Mouse (Mus musculus): ENCODE results near the gene Cavin3. TPM values are rescaled to one million over a fixed set of nuclear protein-coding genes. Genes with fewer than 3 reads are reported as not detected.
A peak's percentile ranks its signal among the peaks of the same experiment; 100 is the strongest.

Gene Cavin3
- total RNA-seq (2014; rRNA removed; ENCODE audit: low replicate concordance) (75.4 and 84.2 TPM in 2 replicates), polyA plus RNA-seq (2015; fragmentation: Nextera tagmentation; extraction: Ambion mirVana) (78.6 and 79.9 TPM in 2 replicates)

GRCm38 (mm10) chr7:105481505-105482411, at the start of gene Cavin3:
TSS of gene Cavin3 (minus strand) at chr7:105482300.
- Histone ChIP-seq H3K4me1 (ENCODE audit: control insufficient read depth, insufficient read depth) (peaks cover 27% of the 10 kb centered on the region), H3K9me3 (replicated peaks; ENCODE audit: control insufficient read depth, low read length) (no peaks in the 10 kb centered on the region), H3K4me2 (ENCODE audit: low read depth, low read length) (peak within 1 kb of the TSS; percentile 81), H3K27me3 (ENCODE audit: control insufficient read depth, insufficient read depth, low read length) (no peaks in the 10 kb centered on the region), H3K27ac (ENCODE audit: low read depth) (peak within 1 kb of the TSS; percentile 94), H3K36me3 (replicated peaks; ENCODE audit: control insufficient read depth, insufficient read depth, low read length) (0 out of 2 replicates have a peak, but pooled peaks cover 3% of the 10 kb centered on the region), H3K9ac (replicated peaks; ENCODE audit: low read depth, low read length) (peak within 1 kb of the TSS; percentile 88), H3K4me3 (ENCODE audit: low read depth, low read length) (peak within 1 kb of the TSS; percentile 60)
- TF ChIP-seq CTCF (IDR thresholded peaks at IDR 0.05; ENCODE audit: low read depth) (no peak), EP300 (IDR thresholded peaks at IDR 0.05; ENCODE audit: low read depth) (no peak)
- peak; percentile 81 for DNase-seq (ENCODE audit: low spot score)
- WGBS: 3% methylated on average over 60 of the region's 63 CpGs
- ATAC-seq (ENCODE audit: insufficient read depth, low read depth): peak; percentile 82

DNA sequence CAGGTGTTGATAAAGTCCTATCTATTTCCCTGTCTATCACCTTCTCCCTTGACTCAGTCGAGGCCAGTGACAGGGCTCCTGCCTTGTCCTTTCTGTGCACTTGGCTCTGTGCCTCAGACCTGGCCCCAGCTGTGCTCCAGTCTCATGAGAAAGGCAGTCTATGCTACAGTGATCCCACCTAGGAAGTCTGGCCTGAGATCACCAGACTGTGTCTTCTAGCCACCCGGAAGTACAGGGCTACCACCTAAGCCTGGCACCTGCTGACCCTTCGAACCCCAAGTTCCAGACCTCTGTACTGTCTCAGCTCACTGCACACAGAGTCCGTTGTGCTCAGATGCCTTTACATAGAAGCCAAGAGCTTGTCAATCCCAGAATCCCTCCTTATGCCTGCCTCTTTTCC, 46.0 kb upstream of the Cavin3 start:
- Histone ChIP-seq H3K4me3 (ENCODE audit: low read depth, low read length) (no peak overlapping the region), H3K27me3 (ENCODE audit: control insufficient read depth, insufficient read depth, low read length) (no peaks in the 10 kb centered on the region), H3K4me1 (ENCODE audit: control insufficient read depth, insufficient read depth) (no peaks in the 10 kb centered on the region), H3K9ac (replicated peaks; ENCODE audit: low read depth, low read length) (no peak overlapping the region), H3K36me3 (replicated peaks; ENCODE audit: control insufficient read depth, insufficient read depth, low read length) (no peaks in the 10 kb centered on the region), H3K4me2 (ENCODE audit: low read depth, low read length) (no peak overlapping the region), H3K27ac (ENCODE audit: low read depth) (no peak overlapping the region), H3K9me3 (replicated peaks; ENCODE audit: control insufficient read depth, low read length) (no peaks in the 10 kb centered on the region)
- WGBS: 61% methylated on average over 4 of the region's 4 CpGs
- no peak for TF ChIP-seq EP300 (IDR thresholded peaks at IDR 0.05; ENCODE audit: low read depth)
- TF ChIP-seq CTCF (IDR thresholded peaks at IDR 0.05; ENCODE audit: low read depth): no peak
- DNase-seq (ENCODE audit: low spot score) (no peak), ATAC-seq (ENCODE audit: insufficient read depth, low read depth) (no peak)

GRCm38 (mm10) chr7:105527306-105527937, 45.3 kb upstream of the Cavin3 start:
- 56% methylated on average over 1 of the region's 1 CpGs for WGBS
- Histone ChIP-seq H3K4me2 (ENCODE audit: low read depth, low read length) (no peak overlapping the region), H3K9me3 (replicated peaks; ENCODE audit: control insufficient read depth, low read length) (no peaks in the 10 kb centered on the region), H3K4me1 (ENCODE audit: control insufficient read depth, insufficient read depth) (no peaks in the 10 kb centered on the region), H3K27ac (ENCODE audit: low read depth) (no peak overlapping the region), H3K4me3 (ENCODE audit: low read depth, low read length) (no peak overlapping the region), H3K27me3 (ENCODE audit: control insufficient read depth, insufficient read depth, low read length) (no peaks in the 10 kb centered on the region), H3K9ac (replicated peaks; ENCODE audit: low read depth, low read length) (no peak overlapping the region), H3K36me3 (replicated peaks; ENCODE audit: control insufficient read depth, insufficient read depth, low read length) (no peaks in the 10 kb centered on the region)
- peak; percentile 74; the same call in 1 of the 2 replicates for ATAC-seq (ENCODE audit: insufficient read depth, low read depth)
- peak; percentile 52 for DNase-seq (ENCODE audit: low spot score)
- TF ChIP-seq EP300 (IDR thresholded peaks at IDR 0.05; ENCODE audit: low read depth) (no peak), CTCF (IDR thresholded peaks at IDR 0.05; ENCODE audit: low read depth) (peak; percentile 81)

GRCm38 (mm10) chr7:105524222-105524621, 42.1 kb upstream of the Cavin3 start:
- 85% methylated on average over 2 of the region's 2 CpGs for WGBS
- ATAC-seq (ENCODE audit: insufficient read depth, low read depth) (no peak), DNase-seq (ENCODE audit: low spot score) (no peak)
- Histone ChIP-seq H3K9ac (replicated peaks; ENCODE audit: low read depth, low read length) (no peak overlapping the region), H3K9me3 (replicated peaks; ENCODE audit: control insufficient read depth, low read length) (no peaks in the 10 kb centered on the region), H3K27me3 (ENCODE audit: control insufficient read depth, insufficient read depth, low read length) (no peaks in the 10 kb centered on the region), H3K4me1 (ENCODE audit: control insufficient read depth, insufficient read depth) (no peaks in the 10 kb centered on the region), H3K4me2 (ENCODE audit: low read depth, low read length) (no peak overlapping the region), H3K4me3 (ENCODE audit: low read depth, low read length) (no peak overlapping the region), H3K36me3 (replicated peaks; ENCODE audit: control insufficient read depth, insufficient read depth, low read length) (no peaks in the 10 kb centered on the region), H3K27ac (ENCODE audit: low read depth) (no peak overlapping the region)
- TF ChIP-seq CTCF (IDR thresholded peaks at IDR 0.05; ENCODE audit: low read depth) (no peak), EP300 (IDR thresholded peaks at IDR 0.05; ENCODE audit: low read depth) (no peak)

GRCm38 (mm10) chr7:105520201-105520600, 38.1 kb upstream of the Cavin3 start:
- 22% methylated on average over 6 of the region's 6 CpGs for WGBS
- TF ChIP-seq EP300 (IDR thresholded peaks at IDR 0.05; ENCODE audit: low read depth): no peak
- no peak for TF ChIP-seq CTCF (IDR thresholded peaks at IDR 0.05; ENCODE audit: low read depth)
- Histone ChIP-seq H3K9me3 (replicated peaks; ENCODE audit: control insufficient read depth, low read length) (no peaks in the 10 kb centered on the region), H3K36me3 (replicated peaks; ENCODE audit: control insufficient read depth, insufficient read depth, low read length) (no peaks in the 10 kb centered on the region), H3K9ac (replicated peaks; ENCODE audit: low read depth, low read length) (no peak overlapping the region), H3K4me2 (ENCODE audit: low read depth, low read length) (no peak overlapping the region), H3K4me3 (ENCODE audit: low read depth, low read length) (no peak overlapping the region), H3K27ac (ENCODE audit: low read depth) (no peak overlapping the region), H3K27me3 (ENCODE audit: control insufficient read depth, insufficient read depth, low read length) (no peaks in the 10 kb centered on the region), H3K4me1 (ENCODE audit: control insufficient read depth, insufficient read depth) (no peaks in the 10 kb centered on the region)
- DNase-seq (ENCODE audit: low spot score): no peak
- no peak for ATAC-seq (ENCODE audit: insufficient read depth, low read depth)
